Mouse (Mus musculus): ENCODE data around the gene Qk. TPM values are rescaled to one million over a fixed set of nuclear protein-coding genes. Genes with fewer than 3 reads are reported as not detected.

The Qk gene
- polyA plus RNA-seq, 1 experiment = 278 TPM

GRCm38 (mm10) chr17:10292520-10292919 lies 27.1 kb downstream of the Qk start:
- H3K4me1 ChIP-seq (ENCODE audit: control insufficient read depth, insufficient read depth, low read length) = no peaks in the 10 kb centered on the region
- no peak overlapping the region for H3K4me3 ChIP-seq (replicated peaks; ENCODE audit: insufficient read depth, low read depth, low read length)
- DNase-seq = no peak
- 61% methylated on average over 2 of the region's 2 CpGs for WGBS
- TF ChIP-seq CTCF (IDR thresholded peaks at IDR 0.05; ENCODE audit: borderline replicate concordance, insufficient read depth, low read depth, low read length) (no peak), POLR2A (IDR thresholded peaks at IDR 0.05; ENCODE audit: borderline replicate concordance, insufficient read depth, low read length) (no peak)
- H3K27me3 ChIP-seq (ENCODE audit: control insufficient read depth, insufficient read depth, low read length) = no peaks in the 10 kb centered on the region
- no peak overlapping the region for H3K27ac ChIP-seq (ENCODE audit: insufficient read depth, low read length)

GRCm38 (mm10) chr17:10284772-10285171 lies 34.9 kb downstream of the Qk start:
- 41% methylated on average over 2 of the region's 2 CpGs for WGBS
- H3K4me3 ChIP-seq (replicated peaks; ENCODE audit: insufficient read depth, low read depth, low read length) = no peak overlapping the region
- no peak for DNase-seq
- H3K27me3 ChIP-seq (ENCODE audit: control insufficient read depth, insufficient read depth, low read length) = no peaks in the 10 kb centered on the region
- no peaks in the 10 kb centered on the region; the same call in 1 of the 2 replicates for H3K4me1 ChIP-seq (ENCODE audit: control insufficient read depth, insufficient read depth, low read length)
- no peak overlapping the region for H3K27ac ChIP-seq (ENCODE audit: insufficient read depth, low read length)
- no peak for TF ChIP-seq CTCF (IDR thresholded peaks at IDR 0.05; ENCODE audit: borderline replicate concordance, insufficient read depth, low read depth, low read length)
- TF ChIP-seq POLR2A (IDR thresholded peaks at IDR 0.05; ENCODE audit: borderline replicate concordance, insufficient read depth, low read length) = no peak

DNA sequence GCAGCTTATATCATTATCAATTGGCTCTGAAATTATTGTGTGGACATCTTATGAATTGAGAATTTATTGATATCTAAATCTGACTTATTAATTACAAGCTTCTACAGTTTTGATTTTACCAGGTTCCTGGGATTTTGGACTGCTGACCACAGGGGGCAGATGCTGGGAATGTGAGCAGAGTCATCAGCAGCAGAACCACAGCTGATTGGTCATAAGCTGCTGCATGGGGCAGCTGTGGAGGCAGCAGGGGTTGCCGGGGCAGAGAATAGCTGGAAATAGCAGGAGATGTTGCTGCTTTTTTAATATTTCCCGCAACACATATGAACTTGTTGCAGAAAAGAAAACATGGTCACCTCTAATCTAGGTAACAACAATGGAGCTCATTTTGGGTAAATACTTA lies 40.1 kb downstream of the Qk start:
- no peak for DNase-seq
- Histone ChIP-seq H3K4me1 (ENCODE audit: control insufficient read depth, insufficient read depth, low read length) (no peaks in the 10 kb centered on the region; the same call in 1 of the 2 replicates), H3K27me3 (ENCODE audit: control insufficient read depth, insufficient read depth, low read length) (no peaks in the 10 kb centered on the region), H3K27ac (ENCODE audit: insufficient read depth, low read length) (no peak overlapping the region), H3K4me3 (replicated peaks; ENCODE audit: insufficient read depth, low read depth, low read length) (no peak overlapping the region)
- 67% methylated on average over 2 of the region's 2 CpGs for WGBS
- TF ChIP-seq POLR2A (IDR thresholded peaks at IDR 0.05; ENCODE audit: borderline replicate concordance, insufficient read depth, low read length) = no peak
- TF ChIP-seq CTCF (IDR thresholded peaks at IDR 0.05; ENCODE audit: borderline replicate concordance, insufficient read depth, low read depth, low read length) = no peak

GRCm38 (mm10) chr17:10269518-10269917 lies 50.1 kb downstream of the Qk start:
- TF ChIP-seq POLR2A (IDR thresholded peaks at IDR 0.05; ENCODE audit: borderline replicate concordance, insufficient read depth, low read length) = no peak
- no peak for TF ChIP-seq CTCF (IDR thresholded peaks at IDR 0.05; ENCODE audit: borderline replicate concordance, insufficient read depth, low read depth, low read length)
- Histone ChIP-seq H3K4me1 (ENCODE audit: control insufficient read depth, insufficient read depth, low read length) (no peaks in the 10 kb centered on the region), H3K27me3 (ENCODE audit: control insufficient read depth, insufficient read depth, low read length) (no peaks in the 10 kb centered on the region), H3K4me3 (replicated peaks; ENCODE audit: insufficient read depth, low read depth, low read length) (no peak overlapping the region), H3K27ac (ENCODE audit: insufficient read depth, low read length) (no peak overlapping the region)
- no peak for DNase-seq
- 56% methylated on average over 3 of the region's 3 CpGs for WGBS

DNA sequence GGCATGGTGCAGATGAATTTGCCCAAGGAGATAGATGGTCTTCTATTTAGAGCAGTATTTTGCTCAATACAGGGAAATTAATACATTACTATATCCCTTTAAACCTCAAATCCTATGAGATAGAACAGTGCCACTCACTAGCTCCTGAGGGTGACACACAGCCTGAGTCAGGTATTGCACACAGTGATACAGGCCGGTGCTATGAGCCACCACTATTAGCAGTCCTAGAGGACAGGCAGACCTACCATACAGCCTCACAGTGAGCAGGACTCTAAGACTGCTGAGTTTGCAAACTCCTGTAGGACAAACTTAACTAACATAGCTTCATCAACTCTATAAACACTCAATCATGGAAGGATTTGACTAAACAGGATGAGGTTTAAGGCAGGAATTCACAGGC lies 51.2 kb downstream of the Qk start:
- no peak overlapping the region for H3K4me3 ChIP-seq (replicated peaks; ENCODE audit: insufficient read depth, low read depth, low read length)
- 88% methylated on average over 1 of the region's 1 CpGs for WGBS
- H3K27ac ChIP-seq (ENCODE audit: insufficient read depth, low read length) = no peak overlapping the region
- no peaks in the 10 kb centered on the region for H3K27me3 ChIP-seq (ENCODE audit: control insufficient read depth, insufficient read depth, low read length)
- TF ChIP-seq CTCF (IDR thresholded peaks at IDR 0.05; ENCODE audit: borderline replicate concordance, insufficient read depth, low read depth, low read length) (no peak), POLR2A (IDR thresholded peaks at IDR 0.05; ENCODE audit: borderline replicate concordance, insufficient read depth, low read length) (no peak)
- DNase-seq = no peak
- H3K4me1 ChIP-seq (ENCODE audit: control insufficient read depth, insufficient read depth, low read length) = no peaks in the 10 kb centered on the region

- no peaks in the 10 kb centered on the region for H3K4me1 ChIP-seq (ENCODE audit: control insufficient read depth, insufficient read depth, low read length)
- DNase-seq = no peak
- no peaks in the 10 kb centered on the region for H3K27me3 ChIP-seq (ENCODE audit: control insufficient read depth, insufficient read depth, low read length)
- no peak overlapping the region for H3K4me3 ChIP-seq (replicated peaks; ENCODE audit: insufficient read depth, low read depth, low read length)
- no peak overlapping the region for H3K27ac ChIP-seq (ENCODE audit: insufficient read depth, low read length)
- no peak for TF ChIP-seq CTCF (IDR thresholded peaks at IDR 0.05; ENCODE audit: borderline replicate concordance, insufficient read depth, low read depth, low read length)
- TF ChIP-seq POLR2A (IDR thresholded peaks at IDR 0.05; ENCODE audit: borderline replicate concordance, insufficient read depth, low read length) = no peak
- 80% methylated on average over 4 of the region's 4 CpGs for WGBS
Observed at GRCm38 (mm10) chr17:10266207-10266606, 53.4 kb downstream of the Qk start.

GRCm38 (mm10) chr17:10251252-10251958 lies 68.2 kb downstream of the Qk start:
- WGBS = 65% methylated on average over 4 of the region's 4 CpGs
- no peak for DNase-seq
- Histone ChIP-seq H3K4me1 (ENCODE audit: control insufficient read depth, insufficient read depth, low read length) (peaks cover 4% of the 10 kb centered on the region; the same call in 1 of the 2 replicates), H3K27ac (ENCODE audit: insufficient read depth, low read length) (no peak overlapping the region), H3K4me3 (replicated peaks; ENCODE audit: insufficient read depth, low read depth, low read length) (no peak overlapping the region), H3K27me3 (ENCODE audit: control insufficient read depth, insufficient read depth, low read length) (no peaks in the 10 kb centered on the region)
- TF ChIP-seq POLR2A (IDR thresholded peaks at IDR 0.05; ENCODE audit: borderline replicate concordance, insufficient read depth, low read length) (no peak), CTCF (IDR thresholded peaks at IDR 0.05; ENCODE audit: borderline replicate concordance, insufficient read depth, low read depth, low read length) (no peak)

GRCm38 (mm10) chr17:10240081-10240480 lies 79.6 kb downstream of the Qk start:
- TF ChIP-seq POLR2A (IDR thresholded peaks at IDR 0.05; ENCODE audit: borderline replicate concordance, insufficient read depth, low read length) (no peak), CTCF (IDR thresholded peaks at IDR 0.05; ENCODE audit: borderline replicate concordance, insufficient read depth, low read depth, low read length) (no peak)
- DNase-seq = no peak

More at GRCm38 (mm10) chr17:10240081-10240480, 79.6 kb downstream of the Qk start:
- H3K4me1 ChIP-seq (ENCODE audit: control insufficient read depth, insufficient read depth, low read length) = no peaks in the 10 kb centered on the region; the same call in 1 of the 2 replicates
- no peak overlapping the region for H3K27ac ChIP-seq (ENCODE audit: insufficient read depth, low read length)
- WGBS = 72% methylated on average over 1 of the region's 1 CpGs
- no peak overlapping the region for H3K4me3 ChIP-seq (replicated peaks; ENCODE audit: insufficient read depth, low read depth, low read length)
- H3K27me3 ChIP-seq (ENCODE audit: control insufficient read depth, insufficient read depth, low read length) = no peaks in the 10 kb centered on the region

Measured in cerebellum, adult 2 months (tissue).